Mouse (Mus musculus) liver, postnatal 0 days (tissue): ENCODE data around the gene Irgm1. TPM values are rescaled to one million over a fixed set of nuclear protein-coding genes. Genes with fewer than 3 reads are reported as not detected.
"Not testable (repeated sequence)": the region's sequence is repeated elsewhere in the genome, so short reads cannot be mapped to it uniquely, and the experiment has no call there.

Experiments used
- ATAC-seq: fragments of 200-750 bp; cut with Nextera tagmentation; 2 replicates; pipeline ENCODE4 v1.8.0; 2017; ENCODE audit warnings: mild to moderate bottlenecking, moderate library complexity
- DNase-seq: peaks from one replicate; pipeline ENCODE4 v3.0.0-alpha.2; 2016
- H3K27ac ChIP-seq: fragments of 300-500 bp; sonication (generic); 2 replicates; pipeline ENCODE4 v1.5.1; 2014; ENCODE audit warnings: antibody characterized with exemption, moderate library complexity, mild to moderate bottlenecking, low read depth
- H3K27me3 ChIP-seq: fragments of 300-500 bp; sonication (generic); 2 replicates; pipeline ENCODE4 v1.6.1; 2014; ENCODE audit warnings: low read length, control low read depth, mixed read lengths; ENCODE audit not compliant: insufficient read depth
- H3K36me3 ChIP-seq: fragments of 300-500 bp; sonication (generic); replicated peaks from 2 replicates; pipeline ENCODE4 v1.6.1; 2014; ENCODE audit warnings: mild to moderate bottlenecking, control low read depth, low read length, moderate library complexity, mixed read lengths; ENCODE audit not compliant: insufficient read depth
- H3K4me1 ChIP-seq: fragments of 300-500 bp; sonication (generic); 2 replicates; pipeline ENCODE4 v1.6.1; 2014; ENCODE audit warnings: antibody characterized with exemption, mild to moderate bottlenecking, control low read depth; ENCODE audit not compliant: insufficient read depth
- H3K4me2 ChIP-seq: fragments of 300-500 bp; sonication (generic); 2 replicates; pipeline ENCODE4 v1.6.1; 2014; ENCODE audit warnings: low read depth, mild to moderate bottlenecking, low read length, moderate library complexity, mixed read lengths
- H3K4me3 ChIP-seq: fragments of 300-500 bp; sonication (generic); 2 replicates; pipeline ENCODE4 v1.5.1; 2014; ENCODE audit warnings: low read depth, low read length
- H3K9ac ChIP-seq: fragments of 300-500 bp; sonication (generic); replicated peaks from 2 replicates; pipeline ENCODE4 v1.6.1; 2014; ENCODE audit warnings: mild to moderate bottlenecking, moderate library complexity
- H3K9me3 ChIP-seq: fragments of 300-500 bp; sonication (generic); 2 replicates; pipeline ENCODE4 v1.6.1; 2016; ENCODE audit warnings: mild to moderate bottlenecking, control low read depth, low read length, mixed read lengths
- CTCF ChIP-seq: sonication (generic); IDR thresholded peaks from 2 replicates; pipeline ENCODE4 v1.5.1; 2016; ENCODE audit warnings: antibody characterized with exemption, low read depth
- EP300 ChIP-seq: IDR thresholded peaks from 2 replicates; pipeline ENCODE4 v1.6.1; 2016; ENCODE audit warnings: antibody characterized with exemption, low read depth, mild to moderate bottlenecking
- WGBS: fragments of 180-500 bp; shearing (Covaris S2); extraction: QIAGEN DNeasy Blood & Tissue Kit; methylation state at CpG from one replicate; pipeline ENCODE4 v1.1.7; 2014; ENCODE audit not compliant: insufficient replicate concordance; 5-methylcytosine and 5-hydroxymethylcytosine counted together
- polyA plus RNA-seq: library from polyadenylated mRNA; unstranded; fragments of >200 nt; fragmentation: Nextera tagmentation; extraction: Ambion mirVana; gene quantifications from 2 replicates; pipeline ENCODE4 v1.2.1, GENCODE M21; 2015

The Irgm1 gene
- polyA plus RNA-seq, 1 experiment from 2014 or later, result 44.1 TPM

- Histone ChIP-seq H3K4me3 (no peak overlapping the region), H3K27ac (no peak overlapping the region), H3K4me1 (peaks cover 5% of the 10 kb centered on the region), H3K36me3 (no peaks in the 10 kb centered on the region), H3K27me3 (peaks cover 4% of the 10 kb centered on the region; the same call in 1 of the 2 replicates), H3K4me2 (no peak overlapping the region), H3K9me3 (no peaks in the 10 kb centered on the region), H3K9ac (no peak overlapping the region)
- no peak for ATAC-seq
- DNase-seq, result no peak
- WGBS, result 78% methylated on average over 2 of the region's 2 CpGs
- TF ChIP-seq CTCF, result no peak
- no peak for TF ChIP-seq EP300
Observed at GRCm38 (mm10) chr11:48831273-48831672, 40.2 kb downstream of the Irgm1 start.

GRCm38 (mm10) chr11:48830279-48830678 lies 41.2 kb downstream of the Irgm1 start:
- Histone ChIP-seq H3K9ac (no peak overlapping the region), H3K27ac (no peak overlapping the region), H3K9me3 (no peaks in the 10 kb centered on the region), H3K27me3 (peaks cover 3% of the 10 kb centered on the region; the same call in 1 of the 2 replicates), H3K4me3 (no peak overlapping the region), H3K4me2 (no peak overlapping the region), H3K36me3 (no peaks in the 10 kb centered on the region), H3K4me1 (peaks cover 5% of the 10 kb centered on the region)
- no peak for DNase-seq
- TF ChIP-seq EP300, result no peak
- no peak for TF ChIP-seq CTCF
- 61% methylated on average over 2 of the region's 2 CpGs for WGBS
- no peak for ATAC-seq

GRCm38 (mm10) chr11:48827926-48828325 lies 43.6 kb downstream of the Irgm1 start:
- Histone ChIP-seq H3K9me3 (no peaks in the 10 kb centered on the region), H3K9ac (no peak overlapping the region), H3K27me3 (peaks cover 16% of the 10 kb centered on the region), H3K36me3 (no peaks in the 10 kb centered on the region), H3K4me3 (no peak overlapping the region), H3K4me2 (no peak overlapping the region), H3K27ac (no peak overlapping the region), H3K4me1 (peaks cover 20% of the 10 kb centered on the region)
- 82% methylated on average over 6 of the region's 6 CpGs for WGBS
- ATAC-seq (no peak), DNase-seq (no peak)
- TF ChIP-seq EP300 (no peak), CTCF (no peak)

- DNase-seq (no peak), ATAC-seq (no peak)
- H3K4me3 ChIP-seq, result peak overlapping the region; percentile 48
- H3K9me3 ChIP-seq, result no peaks in the 10 kb centered on the region
- H3K36me3 ChIP-seq, result no peaks in the 10 kb centered on the region
- peak overlapping the region; percentile 81 for H3K4me2 ChIP-seq
- H3K9ac ChIP-seq, result peak overlapping the region; percentile 51
- peaks cover 16% of the 10 kb centered on the region for H3K27me3 ChIP-seq
- no peak for TF ChIP-seq EP300
- no peak for TF ChIP-seq CTCF
- peak overlapping the region; percentile 52 for H3K27ac ChIP-seq
- peaks cover 20% of the 10 kb centered on the region for H3K4me1 ChIP-seq
- 2% methylated on average over 6 of the region's 6 CpGs for WGBS
Observed at GRCm38 (mm10) chr11:48826752-48827096, 44.8 kb downstream of the Irgm1 start.

GRCm38 (mm10) chr11:48825979-48826751 lies 45.3 kb downstream of the Irgm1 start, which contains the start of the genes Trim7 and Gm12184:
Gene Trim7 (plus strand): TSS chr11:48826140.
Gene Gm12184 (minus strand): TSS chr11:48826655.
- peak; percentile 86 for ATAC-seq

GRCm38 (mm10) chr11:48824311-48824830 lies 47.1 kb downstream of the Irgm1 start:
- Histone ChIP-seq H3K4me1 (peaks cover 28% of the 10 kb centered on the region), H3K4me3 (peak overlapping the region; percentile 42), H3K27ac (no peak overlapping the region), H3K27me3 (peaks cover 16% of the 10 kb centered on the region), H3K9ac (peak overlapping the region; percentile 39; the same call in 1 of the 2 replicates), H3K4me2 (peak overlapping the region; percentile 69), H3K9me3 (no peaks in the 10 kb centered on the region), H3K36me3 (no peaks in the 10 kb centered on the region)
- DNase-seq (no peak), ATAC-seq (no peak)
- TF ChIP-seq EP300 (no peak), CTCF (no peak)
- WGBS, result 9% methylated on average over 22 of the region's 22 CpGs

More at GRCm38 (mm10) chr11:48825979-48826751, 45.3 kb downstream of the Irgm1 start, which contains the start of the genes Trim7 and Gm12184:
- TF ChIP-seq CTCF, result peak; percentile 23; the same call in 1 of the 2 replicates
- under 1% methylated on average over 33 of the region's 92 CpGs for WGBS
- H3K36me3 ChIP-seq, DNase-seq, H3K9me3 ChIP-seq: not testable (repeated sequence)
- Histone ChIP-seq H3K9ac (peak within 1 kb of the TSS; percentile 51), H3K27me3 (peaks cover 16% of the 10 kb centered on the region), H3K4me3 (peak within 1 kb of the TSS; percentile 48), H3K27ac (peak within 1 kb of the TSS; percentile 52), H3K4me1 (peaks cover 20% of the 10 kb centered on the region), H3K4me2 (peak within 1 kb of the TSS; percentile 81)
